In the genomic region with DNA sequence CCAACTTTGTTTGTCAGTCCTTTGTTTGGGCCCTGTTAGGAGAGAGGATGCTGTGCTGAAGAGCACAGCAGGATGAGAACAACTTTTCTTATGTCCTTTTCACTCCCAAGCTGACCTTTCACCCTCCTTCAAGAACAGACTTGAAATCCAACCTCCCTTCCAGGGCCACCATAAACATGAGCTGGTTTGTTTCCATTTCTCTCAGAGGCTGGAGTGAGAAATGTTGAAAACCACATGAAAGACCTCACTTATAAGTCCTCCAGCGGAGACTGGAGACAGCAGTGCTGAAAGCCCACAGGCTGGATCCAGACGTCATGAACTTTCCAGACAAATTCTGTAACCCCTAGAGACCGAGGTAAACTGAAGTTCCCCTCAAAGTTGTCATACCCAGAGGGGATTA, we compare ENCODE assay signal across 15 mouse cellular contexts.
DNase-seq lines count a peak whose midpoint lies in the region; ATAC-seq lines count a peak whose summit lies in the region.
"Had no signal": no experiment of that assay in that cellular context is flagged by ENCODE, and none has a peak within 500 bp of the region (broad histone marks: within the 10 kb centered on the region; RNA-seq: fewer than 3 reads in every experiment).

No protein-coding gene starts in this region.

- no peaks in the 10 kb centered on the region for H3K36me3 ChIP-seq in neural tube, embryonic 11.5 days (ENCODE audit: control insufficient read depth, insufficient read depth, low read length)
- H3K36me3 ChIP-seq: heart, embryonic 13.5 days; limb, embryonic 13.5 days; neural tube, embryonic 15.5 days had no signal

- H3K9ac ChIP-seq in neural tube, embryonic 11.5 days (ENCODE audit: low read length): no peak overlapping the region
- H3K9ac ChIP-seq: heart, embryonic 13.5 days; limb, embryonic 13.5 days; neural tube, embryonic 15.5 days had no signal

- H3K27me3 ChIP-seq in neural tube, embryonic 11.5 days (ENCODE audit: control insufficient read depth, insufficient read depth, low read length): no peaks in the 10 kb centered on the region
- H3K27me3 ChIP-seq: heart, embryonic 13.5 days; limb, embryonic 13.5 days; neural tube, embryonic 15.5 days had no signal

- no peak overlapping the region for H3K4me2 ChIP-seq in neural tube, embryonic 11.5 days (ENCODE audit: low read depth)
- H3K4me2 ChIP-seq: heart, embryonic 13.5 days; limb, embryonic 13.5 days; neural tube, embryonic 15.5 days had no signal

- H3K4me1 ChIP-seq in neural tube, embryonic 11.5 days (ENCODE audit: control insufficient read depth, insufficient read depth, low read length): no peaks in the 10 kb centered on the region
- H3K4me1 ChIP-seq: heart, embryonic 13.5 days; limb, embryonic 13.5 days; neural tube, embryonic 15.5 days had no signal

- no peak overlapping the region for H3K27ac ChIP-seq in neural tube, embryonic 11.5 days (ENCODE audit: low read depth, low read length)
- H3K27ac ChIP-seq: heart, embryonic 13.5 days; left cerebral cortex, adult 2 months; limb, embryonic 13.5 days; macrophage; neural tube, embryonic 15.5 days had no signal

- DNase-seq in kidney, postnatal 10 days: peak; percentile 8
- DNase-seq in kidney, adult 11 months: no peak
- DNase-seq in neural tube, embryonic 11.5 days (ENCODE audit: low spot score): peak; percentile 12
- no peak for DNase-seq in neural tube, embryonic 10.5 days (ENCODE audit: extremely low spot score, low spot score)
- peak; percentile 32 for DNase-seq in embryo, embryonic 9.5 days (ENCODE audit: extremely low spot score)
- DNase-seq in lung, postnatal 4 days: peak; percentile 4 to 23
- no peak for DNase-seq in adrenal gland, postnatal 25 days
- DNase-seq: cerebellum, postnatal 36 days; right cerebral cortex, postnatal 14 days; thymus, adult 2 months had no signal

- H3K4me3 ChIP-seq in neural tube, embryonic 11.5 days (ENCODE audit: low read depth, low read length): no peak overlapping the region
- H3K4me3 ChIP-seq: heart, embryonic 13.5 days; left cerebral cortex, adult 2 months; limb, embryonic 13.5 days; neural tube, embryonic 15.5 days had no signal

- no peak for ATAC-seq in neural tube, embryonic 11.5 days (ENCODE audit: insufficient read depth, low FRiP score, low TSS enrichment)

- WGBS in neural tube, embryonic 11.5 days: 12% methylated on average over 3 of the region's 3 CpGs

- no peaks in the 10 kb centered on the region for H3K9me3 ChIP-seq in neural tube, embryonic 11.5 days (ENCODE audit: control insufficient read depth, low read length)
- H3K9me3 ChIP-seq: heart, embryonic 13.5 days; limb, embryonic 13.5 days; neural tube, embryonic 15.5 days had no signal

Comparison
In these comparisons a context has a peak if more than half of its experiments do, and no peak if none do; other contexts are left out.
1. DNase-seq: peak in kidney, postnatal 10 days (single experiment), neural tube, embryonic 11.5 days (single experiment), embryo, embryonic 9.5 days (single experiment) and lung, postnatal 4 days (2 of 2); none in kidney, adult 11 months (single experiment), neural tube, embryonic 10.5 days (single experiment) and adrenal gland, postnatal 25 days (single experiment).